Mouse (Mus musculus) thymus, adult 2 months (tissue): ENCODE measurements around the gene Retnlb. TPM values are rescaled to one million over a fixed set of nuclear protein-coding genes. Genes with fewer than 3 reads are reported as not detected.
A peak's percentile ranks its signal among the peaks of the same experiment; 100 is the strongest.

ENCODE experiments used
- DNase-seq: peaks from one replicate; pipeline ENCODE4 v3.0.0; 2021
- H3K27ac ChIP-seq: fragments of 200-500 bp; 2 replicates; pipeline ENCODE4 v1.5.1; 2012; ENCODE audit warnings: low read length, control low read depth; ENCODE audit not compliant: control insufficient read depth, insufficient read depth
- H3K27me3 ChIP-seq: fragments of 200-500 bp; 2 replicates; pipeline ENCODE4 v1.6.1; 2012; ENCODE audit warnings: mild to moderate bottlenecking, low read length, moderate library complexity, mixed read lengths; ENCODE audit not compliant: control insufficient read depth, insufficient read depth
- H3K36me3 ChIP-seq: fragments of 200-500 bp; 2 replicates; pipeline ENCODE4 v1.6.1; 2012; ENCODE audit warnings: mild to moderate bottlenecking, low read length, moderate library complexity; ENCODE audit not compliant: control insufficient read depth, insufficient read depth
- H3K4me1 ChIP-seq: fragments of 200-500 bp; replicated peaks from 2 replicates; pipeline ENCODE4 v1.6.1; 2012; ENCODE audit warnings: low read length; ENCODE audit not compliant: control insufficient read depth, insufficient read depth
- H3K4me3 ChIP-seq: fragments of 200-500 bp; 2 replicates; pipeline ENCODE4 v1.5.1; 2012; ENCODE audit warnings: mild to moderate bottlenecking, low read length, control low read depth, moderate library complexity; ENCODE audit not compliant: control insufficient read depth, insufficient read depth
- CTCF ChIP-seq: fragments of 200-500 bp; IDR thresholded peaks from 2 replicates; pipeline ENCODE4 v1.5.1; 2012; ENCODE audit warnings: mild to moderate bottlenecking, control low read depth, low read length, moderate library complexity, borderline replicate concordance; ENCODE audit not compliant: control insufficient read depth, poor library complexity, insufficient read depth; ENCODE audit errors: extremely low read depth
- POLR2A ChIP-seq: fragments of 200-500 bp; IDR thresholded peaks from 2 replicates; pipeline ENCODE4 v1.6.1; 2012; ENCODE audit warnings: mild to moderate bottlenecking, low read length, control low read depth, moderate library complexity; ENCODE audit not compliant: control insufficient read depth, poor library complexity, insufficient read depth; ENCODE audit errors: extremely low read depth
- WGBS: fragments of 180-500 bp; shearing (Covaris S2); methylation state at CpG from one replicate; pipeline ENCODE4 v1.1.7; 2018; 5-methylcytosine and 5-hydroxymethylcytosine counted together
- polyA plus RNA-seq: library from polyadenylated mRNA; depleted of rRNA; stranded (reverse); fragments of >200 nt; gene quantifications from 2 replicates; pipeline ENCODE4 v1.2.3, GENCODE M21; 2012; rRNA removed

Gene Retnlb
- polyA plus RNA-seq = 0.36 and 0.43 TPM in 2 replicates

GRCm38 (mm10) chr16:48816695-48817094 is at the start of gene Retnlb:
Gene Retnlb, plus strand, starts transcription at chr16:48816856.
- no peaks in the 10 kb centered on the region for H3K27me3 ChIP-seq
- H3K27ac ChIP-seq = no peak within 1 kb of the TSS
- 100% methylated on average over 2 of the region's 2 CpGs for WGBS
- TF ChIP-seq CTCF = no peak
- TF ChIP-seq POLR2A = no peak
- no peak within 1 kb of the TSS for H3K4me3 ChIP-seq
- no peaks in the 10 kb centered on the region for H3K36me3 ChIP-seq
- H3K4me1 ChIP-seq = no peaks in the 10 kb centered on the region
- no peak for DNase-seq

GRCm38 (mm10) chr16:48769183-48769582 is 47.5 kb upstream of the Retnlb start:
- TF ChIP-seq POLR2A = no peak
- TF ChIP-seq CTCF = no peak
- H3K36me3 ChIP-seq = no peaks in the 10 kb centered on the region
- no peaks in the 10 kb centered on the region for H3K27me3 ChIP-seq
- peaks cover 6% of the 10 kb centered on the region for H3K4me1 ChIP-seq
- H3K4me3 ChIP-seq = no peak overlapping the region
- 87% methylated on average over 3 of the region's 3 CpGs for WGBS
- no peak for DNase-seq
- peak overlapping the region; percentile 33; the same call in 1 of the 2 replicates for H3K27ac ChIP-seq

GRCm38 (mm10) chr16:48771971-48772445 is 44.6 kb upstream of the Retnlb start, which contains the start of gene Trat1:
Gene Trat1, minus strand, starts transcription at chr16:48772021.
- DNase-seq = no peak
- H3K4me3 ChIP-seq = no peak within 1 kb of the TSS

GRCm38 (mm10) chr16:48777254-48777653 is 39.4 kb upstream of the Retnlb start:
- H3K4me3 ChIP-seq = no peak overlapping the region
- no peak overlapping the region for H3K27ac ChIP-seq
- 16% methylated on average over 2 of the region's 2 CpGs for WGBS
- H3K36me3 ChIP-seq = no peaks in the 10 kb centered on the region
- peaks cover 4% of the 10 kb centered on the region; the same call in 1 of the 2 replicates for H3K4me1 ChIP-seq
- DNase-seq = no peak
- no peaks in the 10 kb centered on the region for H3K27me3 ChIP-seq
- TF ChIP-seq POLR2A = no peak
- TF ChIP-seq CTCF = no peak

More at GRCm38 (mm10) chr16:48771971-48772445, 44.6 kb upstream of the Retnlb start, which contains the start of gene Trat1:
- Histone ChIP-seq H3K4me1 (peaks cover 6% of the 10 kb centered on the region), H3K36me3 (no peaks in the 10 kb centered on the region), H3K27ac (peak within 1 kb of the TSS; percentile 81), H3K27me3 (no peaks in the 10 kb centered on the region)
- 20% methylated on average over 3 of the region's 3 CpGs for WGBS
- TF ChIP-seq CTCF (no peak), POLR2A (no peak)

GRCm38 (mm10) chr16:48786258-48786657 is 30.4 kb upstream of the Retnlb start:
- DNase-seq = no peak
- Histone ChIP-seq H3K27ac (no peak overlapping the region), H3K4me3 (no peak overlapping the region), H3K27me3 (no peaks in the 10 kb centered on the region), H3K4me1 (peaks cover 10% of the 10 kb centered on the region), H3K36me3 (no peaks in the 10 kb centered on the region)
- TF ChIP-seq POLR2A = no peak
- TF ChIP-seq CTCF = no peak
- WGBS = 6% methylated on average over 3 of the region's 3 CpGs

GRCm38 (mm10) chr16:48788704-48789185 is 27.9 kb upstream of the Retnlb start:
- Histone ChIP-seq H3K27ac (peak overlapping the region; percentile 73), H3K4me3 (no peak overlapping the region), H3K36me3 (no peaks in the 10 kb centered on the region), H3K4me1 (peaks cover 10% of the 10 kb centered on the region), H3K27me3 (no peaks in the 10 kb centered on the region)
- WGBS = 4% methylated on average over 4 of the region's 4 CpGs
- peak; percentile 50 for DNase-seq
- TF ChIP-seq CTCF (no peak), POLR2A (no peak)

- DNase-seq = no peak
- H3K4me3 ChIP-seq = no peak overlapping the region
Measured at GRCm38 (mm10) chr16:48798285-48798684, 18.4 kb upstream of the Retnlb start.

More at GRCm38 (mm10) chr16:48798285-48798684, 18.4 kb upstream of the Retnlb start:
- Histone ChIP-seq H3K4me1 (peaks cover 6% of the 10 kb centered on the region), H3K36me3 (no peaks in the 10 kb centered on the region), H3K27ac (no peak overlapping the region), H3K27me3 (no peaks in the 10 kb centered on the region)
- TF ChIP-seq POLR2A (no peak), CTCF (no peak)
- WGBS = 44% methylated on average over 3 of the region's 3 CpGs
